Mouse (Mus musculus): ENCODE results near the gene Nt5c2.

Gene Nt5c2

DNA sequence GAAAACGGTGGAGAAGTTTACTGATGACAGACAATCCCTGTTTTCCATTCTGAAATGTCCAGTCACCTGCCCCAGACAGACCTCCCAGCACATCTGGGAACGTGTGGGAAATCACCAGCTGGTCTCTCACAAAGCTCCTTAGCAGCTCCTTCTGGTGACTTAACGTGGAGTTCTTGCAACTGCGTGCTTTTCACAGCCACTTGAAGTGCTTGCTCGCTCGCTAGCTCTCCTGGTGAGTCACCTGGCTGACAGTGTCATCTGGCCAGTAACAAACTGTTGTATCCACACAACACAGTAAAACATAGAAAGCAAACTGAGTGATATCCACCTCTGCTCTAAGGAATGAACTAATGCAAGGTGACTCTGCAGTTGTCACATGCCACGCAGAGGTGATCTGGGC lies 128.1 kb downstream of the Nt5c2 start:
- DNase-seq (ENCODE audit: low read depth), result no peak

- no peak for DNase-seq (ENCODE audit: low read depth)
These were observed 129.6 kb downstream of the Nt5c2 start for GRCm38 (mm10) chr19:46885365-46885764.

DNA sequence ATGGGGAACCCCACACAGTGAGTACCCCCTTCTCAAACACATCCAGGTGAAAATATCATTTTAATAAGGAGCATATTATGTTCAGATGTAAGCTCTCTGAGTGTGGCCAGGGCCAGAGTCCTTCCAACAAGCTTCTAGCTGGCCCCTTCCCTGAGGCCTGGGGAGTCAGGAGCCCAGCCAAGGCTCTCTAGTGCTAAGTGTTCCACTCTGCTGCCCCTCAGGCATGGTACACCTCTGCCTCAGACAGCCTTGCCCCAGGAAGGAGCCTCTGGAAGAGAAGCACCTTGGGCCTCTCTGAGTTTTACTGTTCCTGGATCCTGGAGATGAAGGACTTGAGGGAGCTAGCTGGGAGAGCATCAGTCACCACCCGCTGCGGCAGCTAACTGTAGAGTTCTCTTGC lies 135.1 kb downstream of the Nt5c2 start:
- DNase-seq (ENCODE audit: low read depth), result no peak

GRCm38 (mm10) chr19:46878346-46878745 lies 136.6 kb downstream of the Nt5c2 start:
- no peak for DNase-seq (ENCODE audit: low read depth)

DNA sequence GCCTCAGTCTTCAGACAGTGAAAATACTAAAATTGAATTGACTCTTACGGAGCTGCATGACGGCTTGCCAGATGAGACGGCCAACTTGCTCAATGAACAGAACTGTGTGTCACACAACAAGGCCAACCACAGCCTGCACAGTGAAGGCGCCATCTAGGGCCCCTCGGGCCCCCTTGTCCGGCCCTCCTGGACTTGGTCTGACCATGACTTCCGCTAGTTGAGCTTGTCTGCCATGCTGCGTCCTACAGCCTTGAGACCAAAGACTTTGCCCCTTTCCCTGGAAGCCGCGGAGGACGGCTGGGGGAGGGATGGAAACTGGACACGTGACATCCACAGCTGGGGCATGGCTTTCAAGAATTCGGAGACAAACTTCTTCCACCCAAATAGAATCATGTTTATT lies 137.1 kb downstream of the Nt5c2 start:
- no peak for DNase-seq (ENCODE audit: low read depth)

DNA sequence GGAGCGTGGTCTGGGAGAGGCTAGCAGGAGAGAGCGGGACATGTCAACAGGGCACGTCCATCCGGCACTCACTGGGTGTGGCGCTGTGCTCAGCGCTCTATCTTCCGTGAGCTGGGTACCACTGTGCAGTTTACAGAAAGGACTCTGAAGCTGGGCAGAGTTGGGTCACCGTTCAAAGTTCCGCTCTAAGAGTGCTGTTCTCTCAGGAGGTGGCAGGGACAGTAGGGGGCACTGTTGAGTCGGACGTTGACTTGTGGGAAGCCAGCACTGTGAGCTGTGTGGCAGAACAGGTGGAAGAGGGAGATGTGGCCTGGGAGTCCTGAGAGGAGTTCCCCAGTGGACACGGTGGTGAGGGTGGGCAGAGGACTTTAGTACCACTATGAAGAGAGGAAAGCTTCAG lies 139.2 kb downstream of the Nt5c2 start:
- DNase-seq (ENCODE audit: low read depth), result peak; percentile 91

- DNase-seq (ENCODE audit: low read depth), result no peak
These were observed 141.0 kb downstream of the Nt5c2 start for GRCm38 (mm10) chr19:46873924-46874323.

GRCm38 (mm10) chr19:46871651-46872050 lies 143.3 kb downstream of the Nt5c2 start:
- no peak for DNase-seq (ENCODE audit: low read depth)

- peak; percentile 53 for DNase-seq (ENCODE audit: low read depth)
These were observed 143.9 kb downstream of the Nt5c2 start for GRCm38 (mm10) chr19:46871096-46871495.

DNA sequence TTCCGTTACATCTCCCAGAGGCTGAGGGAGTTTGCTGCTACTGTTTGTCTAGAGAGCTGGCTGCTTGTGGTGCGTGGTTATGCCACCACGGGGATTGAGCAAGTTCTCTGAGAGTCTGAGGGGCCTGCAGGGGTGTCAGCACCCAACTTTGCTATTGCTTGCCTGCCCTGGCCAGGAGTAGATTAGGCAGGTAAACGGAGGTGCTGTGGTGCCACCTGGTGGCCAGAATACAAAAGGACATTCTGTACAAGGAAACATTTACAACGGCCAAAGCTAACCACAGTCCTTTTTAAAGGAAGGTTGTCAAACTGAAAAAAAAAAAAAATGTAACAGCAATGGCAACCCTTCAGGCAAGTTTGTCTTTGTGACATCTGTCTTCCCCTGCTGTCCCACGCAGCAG lies 145.4 kb downstream of the Nt5c2 start:
- peak; percentile 94 for DNase-seq (ENCODE audit: low read depth)

- DNase-seq (ENCODE audit: low read depth), result no peak
These were observed 145.9 kb downstream of the Nt5c2 start for GRCm38 (mm10) chr19:46869049-46869448.

DNA sequence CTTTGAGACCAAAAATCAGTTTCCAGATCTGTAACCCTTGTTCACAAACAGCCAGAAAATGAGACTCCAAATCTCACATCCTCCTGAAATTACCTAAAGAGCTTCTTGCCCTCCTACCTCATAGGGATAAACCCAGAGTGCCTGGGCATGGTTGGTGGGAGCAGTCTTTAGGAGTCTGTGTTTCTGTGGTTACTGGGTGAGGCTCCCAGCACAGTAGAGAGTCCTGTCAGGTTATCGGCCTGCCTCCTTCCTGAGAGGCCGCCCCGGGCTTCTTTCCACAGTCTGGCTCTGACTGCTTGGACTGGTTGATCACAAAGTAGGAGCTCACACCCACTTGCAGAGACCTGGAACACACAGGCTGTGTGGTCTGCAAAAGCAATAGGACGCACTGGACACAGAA lies 149.6 kb downstream of the Nt5c2 start:
- no peak for DNase-seq (ENCODE audit: low read depth)

DNA sequence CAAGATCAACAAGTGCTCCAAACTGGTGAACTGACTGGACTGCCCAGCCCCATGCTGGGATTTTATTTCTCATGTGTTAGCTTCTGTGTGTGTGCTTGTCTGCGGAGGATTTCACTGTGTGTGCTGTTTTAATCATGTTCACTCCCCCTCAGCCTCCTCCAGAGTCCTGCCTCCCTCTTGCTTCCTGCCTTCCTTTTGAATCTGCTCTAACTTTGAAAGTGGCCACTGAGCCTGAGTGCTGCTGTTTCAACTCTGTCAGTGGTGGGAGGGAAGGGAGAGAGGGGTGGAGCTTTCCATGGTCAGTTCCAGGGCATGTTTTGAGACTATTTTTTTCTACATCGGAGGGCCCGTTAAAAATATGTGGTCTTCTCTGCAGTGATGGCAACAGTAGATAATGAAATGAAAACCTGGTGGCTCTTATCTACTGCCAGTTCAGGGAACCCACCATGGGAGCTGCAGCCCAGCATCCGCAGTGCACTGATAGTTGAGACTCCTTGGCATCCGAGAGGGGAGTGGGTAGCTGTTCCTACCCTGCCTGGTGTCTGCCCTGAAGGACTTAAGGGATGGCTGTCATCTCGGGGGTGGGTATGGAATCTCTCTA lies 150.1 kb downstream of the Nt5c2 start:
- DNase-seq (ENCODE audit: low read depth), result no peak

GRCm38 (mm10) chr19:46864079-46864478 lies 150.9 kb downstream of the Nt5c2 start:
- no peak for DNase-seq (ENCODE audit: low read depth)

GRCm38 (mm10) chr19:46863236-46863927 lies 151.6 kb downstream of the Nt5c2 start:
- DNase-seq (ENCODE audit: low read depth), result no peak

DNA sequence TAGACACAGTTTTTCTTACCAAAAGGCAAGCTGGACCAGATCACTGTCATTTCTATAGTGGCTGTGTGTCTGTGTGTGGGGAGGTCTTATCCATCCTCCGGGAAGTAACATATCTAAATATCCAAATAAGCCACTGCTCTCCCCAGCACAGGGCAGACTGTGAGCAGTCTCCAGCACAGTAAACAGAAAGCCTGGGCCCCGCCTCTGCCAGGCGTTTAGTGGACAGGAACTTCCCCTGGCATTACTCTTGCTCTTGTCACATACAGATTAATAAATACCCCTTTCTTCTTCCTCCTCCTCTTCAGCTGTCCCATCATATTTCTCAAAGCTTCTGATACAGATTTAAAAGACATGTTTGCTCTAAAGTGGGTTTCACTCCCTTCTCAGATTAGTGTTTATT lies 152.4 kb downstream of the Nt5c2 start:
- no peak for DNase-seq (ENCODE audit: low read depth)

GRCm38 (mm10) chr19:46858200-46858599 lies 156.8 kb downstream of the Nt5c2 start:
- no peak for DNase-seq (ENCODE audit: low read depth)

GRCm38 (mm10) chr19:46857277-46857989 lies 157.5 kb downstream of the Nt5c2 start:
- DNase-seq (ENCODE audit: low read depth), result peak; percentile 49

GRCm38 (mm10) chr19:46856780-46857179 lies 158.2 kb downstream of the Nt5c2 start:
- no peak for DNase-seq (ENCODE audit: low read depth)

DNA sequence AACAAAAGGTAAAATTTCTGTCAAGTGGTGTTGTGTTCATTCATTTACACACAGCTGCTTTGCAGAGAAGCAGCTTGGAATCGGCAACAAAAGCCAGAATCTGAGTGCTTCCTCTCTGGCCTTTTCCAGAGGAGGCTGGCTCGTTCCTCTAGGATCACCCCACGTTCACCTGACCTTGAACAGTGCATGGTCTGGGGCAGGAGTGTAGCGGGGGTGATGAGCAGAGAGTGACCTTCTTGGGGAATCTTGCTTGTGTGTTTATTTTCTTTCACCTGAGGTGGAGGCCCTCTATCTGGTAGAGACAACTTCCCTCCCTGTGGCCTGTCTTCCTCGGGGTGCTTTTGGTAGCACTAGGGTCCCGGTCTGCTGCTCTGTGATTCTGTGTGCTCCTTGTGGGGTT lies 158.7 kb downstream of the Nt5c2 start:
- no peak for DNase-seq (ENCODE audit: low read depth)

- DNase-seq (ENCODE audit: low read depth), result no peak
These were observed 165.4 kb downstream of the Nt5c2 start for GRCm38 (mm10) chr19:46849443-46849997.

DNA sequence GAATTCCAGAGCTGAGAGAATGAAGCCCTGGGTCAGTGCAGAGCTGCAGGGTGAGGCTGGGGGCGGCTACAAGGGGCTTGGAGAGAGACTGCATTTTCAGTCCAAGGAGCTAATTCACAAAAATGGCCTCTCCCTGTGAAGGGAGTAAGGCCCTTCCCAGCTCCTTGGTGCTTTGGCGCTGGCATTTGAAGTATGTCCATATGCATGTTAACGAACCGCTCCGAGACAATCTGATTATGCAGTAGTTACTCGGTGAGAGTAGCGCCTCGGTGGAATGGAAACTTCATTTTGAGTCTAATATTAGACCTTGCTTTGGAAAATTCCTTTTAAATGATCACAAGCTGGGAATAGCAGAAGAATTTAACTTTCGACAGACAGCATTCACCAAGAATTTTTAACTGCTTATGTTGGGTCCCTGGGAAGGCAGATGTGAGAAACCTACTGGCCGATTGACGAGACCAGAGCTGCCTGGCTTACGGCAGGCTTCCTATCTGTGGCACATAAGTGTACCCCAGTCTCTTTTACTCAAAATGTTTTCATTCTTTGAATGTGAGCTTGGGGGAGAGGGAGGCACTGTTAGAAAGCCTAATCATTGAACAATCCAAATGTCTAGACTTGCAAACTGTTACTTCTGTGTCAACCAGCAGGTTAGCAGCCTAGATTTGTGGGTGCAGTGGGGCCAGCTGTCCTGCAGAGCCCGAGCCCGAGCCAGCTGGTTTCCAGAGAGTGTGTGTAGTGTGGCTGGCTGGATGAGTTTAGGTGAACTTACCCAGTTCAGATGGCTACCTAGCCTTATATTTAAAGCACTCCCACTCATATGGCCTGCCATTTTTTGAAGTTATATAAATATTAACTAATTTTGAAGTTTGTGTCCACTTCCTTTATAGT lies 166.3 kb downstream of the Nt5c2 start:
- no peak for DNase-seq (ENCODE audit: low read depth)

Data from NIH3T3 (cell line).